Comparison of ENCODE assay signal across 9 mouse cellular contexts in the genomic region with DNA sequence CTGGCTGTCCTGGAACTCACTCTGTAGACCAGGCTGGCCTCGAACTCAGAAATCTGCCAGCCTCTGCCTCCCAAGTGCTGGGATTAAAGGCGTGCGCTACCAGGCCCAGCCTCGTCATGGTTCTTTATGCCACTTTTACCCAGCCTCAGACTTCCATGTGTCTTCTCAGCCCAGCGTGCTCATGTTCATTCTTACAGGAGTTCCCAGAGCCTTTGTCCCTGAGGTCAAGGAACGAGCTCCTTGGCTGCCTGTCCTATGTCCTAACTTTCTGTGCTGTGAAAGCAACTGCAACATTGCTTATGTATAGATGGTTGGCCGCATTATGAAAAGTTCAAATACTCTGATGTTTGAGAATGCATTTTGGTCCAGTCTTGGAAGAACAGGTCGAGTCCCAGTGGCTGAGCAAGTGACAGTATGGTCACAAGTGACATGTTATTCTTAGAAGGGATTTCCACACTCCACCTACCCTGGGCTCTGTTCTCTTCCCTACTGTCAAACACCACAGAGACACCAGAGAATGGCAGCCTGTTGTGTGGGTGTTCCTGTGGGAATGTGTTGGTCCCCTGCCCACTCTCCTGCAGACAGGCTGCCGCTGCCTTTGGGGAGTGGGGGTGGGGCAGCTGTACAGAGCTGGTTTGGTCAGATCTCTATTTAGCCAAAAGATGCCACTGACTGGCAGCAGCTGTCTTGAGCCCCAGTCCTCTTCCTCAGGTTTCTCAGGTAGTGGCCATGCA.
DNase-seq lines count a peak whose midpoint lies in the region; TF ChIP-seq lines count a peak whose summit lies in the region.
"Had no signal": no experiment of that assay in that cellular context is flagged by ENCODE, and none has a peak within 500 bp of the region (broad histone marks: within the 10 kb centered on the region; RNA-seq: fewer than 3 reads in every experiment).

No protein-coding gene starts in this region.

- H3K27me3 ChIP-seq in thymus, adult 2 months (ENCODE audit: control insufficient read depth, insufficient read depth, low read length), result no peaks in the 10 kb centered on the region

- no peak for TF ChIP-seq CTCF in lung, adult 2 months (IDR thresholded peaks at IDR 0.05; ENCODE audit: insufficient read depth, low read length)
- TF ChIP-seq CTCF in thymus, adult 2 months (IDR thresholded peaks at IDR 0.05; ENCODE audit: borderline replicate concordance, control insufficient read depth, extremely low read depth, insufficient read depth, low read length, poor library complexity), result no peak

- H3K4me1 ChIP-seq in lung, adult 2 months (ENCODE audit: control insufficient read depth, insufficient read depth, low read length), result peaks cover 14% of the 10 kb centered on the region
- H3K4me1 ChIP-seq in thymus, adult 2 months (replicated peaks; ENCODE audit: control insufficient read depth, insufficient read depth, low read length), result peaks cover 8% of the 10 kb centered on the region

- H3K36me3 ChIP-seq in thymus, adult 2 months (ENCODE audit: control insufficient read depth, insufficient read depth, low read length), result no peaks in the 10 kb centered on the region

- peak; percentile 52 for DNase-seq in cerebellum, adult 9-10 months
- no peak for DNase-seq in cerebellum, postnatal 36 days
- DNase-seq in lung, postnatal 10 days, result peak; percentile 47
- no peak for DNase-seq in lung, adult 2 months
- peak; percentile 64 for DNase-seq in heart, postnatal 4 days
- peak; percentile 91 for DNase-seq in right cerebral cortex, adult 18-20 months
- no peak for DNase-seq in thymus, adult 2 months
- DNase-seq in spleen, postnatal 4 days (ENCODE audit: low spot score in 2 of 2), result no peak

- 73% methylated on average over 9 of the region's 9 CpGs for WGBS in lung, adult 2 months
- WGBS in thymus, adult 2 months, result 95% methylated on average over 9 of the region's 9 CpGs

- TF ChIP-seq POLR2A in lung, adult 2 months (IDR thresholded peaks at IDR 0.05; ENCODE audit: borderline replicate concordance, extremely low read depth, low read depth, low read length), result no peak
- no peak for TF ChIP-seq POLR2A in thymus, adult 2 months (IDR thresholded peaks at IDR 0.05; ENCODE audit: control insufficient read depth, extremely low read depth, insufficient read depth, low read length, poor library complexity)

- H3K27ac ChIP-seq in thymus, adult 2 months (ENCODE audit: control insufficient read depth, insufficient read depth, low read length), result no peak overlapping the region
- H3K27ac ChIP-seq: macrophage had no signal

- H3K4me3 ChIP-seq in lung, adult 2 months (replicated peaks; ENCODE audit: extremely low read depth, low read depth, low read length), result no peak overlapping the region
- no peak overlapping the region for H3K4me3 ChIP-seq in thymus, adult 2 months (ENCODE audit: control insufficient read depth, insufficient read depth, low read length)

Comparison
In these comparisons a context has a peak if more than half of its experiments do, and no peak if none do; other contexts are left out.
1. DNase-seq: peak in cerebellum, adult 9-10 months (single experiment), lung, postnatal 10 days (single experiment), heart, postnatal 4 days (single experiment) and right cerebral cortex, adult 18-20 months (single experiment); none in cerebellum, postnatal 36 days (0 of 2), lung, adult 2 months (single experiment), thymus, adult 2 months (single experiment) and spleen, postnatal 4 days (0 of 2).